Mouse (Mus musculus): ENCODE results near the gene Cxcr6. TPM values are rescaled to one million over a fixed set of nuclear protein-coding genes. Genes with fewer than 3 reads are reported as not detected.

Gene Cxcr6
- total RNA-seq, 1 experiment from 2014 or later, result not detected

DNA sequence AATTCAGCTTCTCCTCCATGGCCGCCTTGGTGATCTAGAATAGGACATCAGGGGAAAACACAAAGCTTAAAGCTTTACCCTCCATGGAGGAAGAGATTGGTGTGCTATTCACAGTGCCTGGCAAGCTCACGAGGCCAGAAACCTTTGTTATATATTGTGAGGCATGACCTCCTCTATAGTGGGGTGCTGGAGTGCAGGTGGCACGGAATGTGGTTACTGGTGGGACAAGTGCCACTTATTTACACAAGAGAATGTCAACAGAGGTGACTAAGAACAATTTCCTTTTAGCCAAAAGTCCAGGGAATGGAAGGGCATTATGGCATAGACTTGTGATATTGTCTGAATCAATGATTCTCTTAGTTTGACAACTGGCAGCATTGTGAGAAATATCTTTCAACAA is 20.4 kb downstream of the Cxcr6 start:
- no peak for DNase-seq

DNA sequence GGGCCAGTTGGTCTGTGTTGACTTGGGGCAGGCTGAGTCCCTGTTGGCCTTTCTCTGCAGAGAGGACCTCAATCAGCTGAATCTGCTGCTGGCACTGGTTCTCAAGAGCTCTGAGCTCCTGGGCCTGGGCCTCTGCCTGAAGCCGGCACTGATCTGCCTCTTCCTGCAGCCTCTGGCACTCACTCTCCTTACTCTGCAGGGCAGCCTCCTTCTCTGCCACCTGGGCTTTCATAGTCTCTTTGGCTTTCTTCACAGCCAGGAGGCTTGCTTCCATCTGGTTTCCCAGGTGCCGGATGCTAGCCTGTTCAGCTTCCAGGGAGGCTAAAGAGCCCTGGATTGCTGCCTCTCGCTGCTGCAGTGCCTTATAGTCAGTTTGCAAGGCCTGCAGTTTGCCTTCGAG is 22.6 kb downstream of the Cxcr6 start:
- DNase-seq, result no peak

DNA sequence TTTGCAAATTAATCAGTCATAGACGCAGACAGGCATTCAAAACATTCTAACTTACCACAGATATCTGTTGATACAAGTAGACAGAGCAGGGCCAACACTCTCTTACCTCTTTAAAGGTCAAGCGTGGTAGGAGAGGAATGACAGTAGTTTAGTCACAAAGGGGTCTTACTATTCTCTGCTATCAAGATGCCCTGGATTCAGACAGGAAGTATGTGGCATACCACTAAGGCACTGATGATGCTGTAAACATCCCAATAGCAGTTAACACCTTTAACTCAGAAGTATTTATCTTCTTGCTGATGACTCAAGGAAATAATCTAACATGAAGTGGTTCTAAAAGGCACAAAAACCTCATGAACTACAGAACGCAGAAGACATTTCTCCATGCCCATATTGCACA is 29.6 kb downstream of the Cxcr6 start:
- DNase-seq, result no peak

DNA sequence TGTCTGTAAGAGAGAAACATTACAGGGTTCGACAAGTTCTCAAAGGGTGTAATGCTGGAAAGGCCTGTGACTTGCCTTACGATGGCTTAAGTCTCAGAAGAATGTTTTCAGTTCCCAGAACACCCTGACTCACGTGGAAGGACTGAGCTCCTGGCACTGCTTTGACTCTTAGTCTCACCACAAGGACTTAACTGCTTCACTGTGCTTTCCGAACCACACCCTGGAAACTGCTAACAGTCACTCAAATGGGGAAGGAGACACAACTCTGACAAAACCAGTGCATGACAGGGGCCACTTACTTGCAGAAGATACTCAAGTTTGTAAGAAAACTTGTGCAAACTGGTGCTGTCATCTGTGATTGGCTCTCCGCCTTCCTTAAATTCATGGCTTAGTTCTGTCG is 34.0 kb downstream of the Cxcr6 start:
- DNase-seq, result no peak

DNA sequence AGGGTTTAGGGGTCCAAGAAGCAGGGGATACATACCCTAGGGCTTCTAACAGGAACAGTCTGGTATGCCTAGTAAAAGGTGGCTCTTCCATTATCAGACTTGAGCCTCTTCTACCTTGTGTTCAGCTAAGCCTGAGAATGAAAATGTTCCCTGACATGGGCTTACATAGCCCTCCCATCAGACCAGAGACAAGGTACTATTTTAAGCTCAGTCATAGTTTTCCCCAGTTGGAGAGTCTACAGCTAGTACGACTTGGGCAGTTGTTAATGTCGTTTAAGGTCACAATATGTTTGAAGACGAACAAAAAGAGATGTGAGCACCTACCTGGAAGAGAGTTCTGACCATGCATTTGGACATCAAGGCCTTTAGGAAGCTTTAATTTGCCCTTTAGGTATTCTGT is 38.2 kb downstream of the Cxcr6 start:
- no peak for DNase-seq

DNA sequence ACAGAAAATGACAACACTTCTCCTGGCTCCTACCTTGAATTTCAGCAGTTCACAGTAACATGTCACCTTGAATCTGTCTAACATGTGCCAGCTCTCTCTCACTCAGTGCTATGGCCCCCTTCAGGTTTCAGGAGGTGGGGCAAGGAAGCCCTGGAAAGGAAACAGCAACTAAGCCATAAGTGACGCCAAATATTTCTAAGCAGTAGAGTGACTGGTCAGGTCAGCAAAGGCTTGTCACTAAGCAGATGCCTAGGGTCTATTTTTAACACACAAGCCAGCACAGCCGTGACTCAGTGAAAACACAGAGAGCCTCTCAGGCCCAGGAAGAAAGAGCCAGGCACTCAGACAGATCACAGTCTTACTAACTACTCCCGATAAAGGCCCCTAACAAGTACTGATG is 38.8 kb downstream of the Cxcr6 start:
- DNase-seq, result no peak

DNA sequence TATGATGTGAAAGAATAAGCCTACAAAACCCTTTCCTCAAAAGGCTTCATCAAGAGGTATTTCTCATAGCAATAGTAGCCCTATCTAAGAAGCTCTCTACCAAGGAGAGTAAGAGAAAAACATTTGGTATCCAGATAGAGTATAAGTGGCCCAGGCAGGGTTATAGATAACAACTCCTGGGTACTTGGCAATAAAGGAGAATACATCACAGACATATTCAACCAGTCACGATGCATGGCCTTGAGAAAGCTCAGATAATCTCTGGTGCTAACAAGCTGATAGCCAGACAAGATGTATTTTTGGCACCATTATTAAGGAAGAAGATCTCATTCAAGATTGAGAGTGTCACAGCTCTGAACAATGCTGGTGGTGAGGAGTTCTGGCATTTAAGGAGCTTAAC is 40.2 kb downstream of the Cxcr6 start:
- no peak for DNase-seq

DNA sequence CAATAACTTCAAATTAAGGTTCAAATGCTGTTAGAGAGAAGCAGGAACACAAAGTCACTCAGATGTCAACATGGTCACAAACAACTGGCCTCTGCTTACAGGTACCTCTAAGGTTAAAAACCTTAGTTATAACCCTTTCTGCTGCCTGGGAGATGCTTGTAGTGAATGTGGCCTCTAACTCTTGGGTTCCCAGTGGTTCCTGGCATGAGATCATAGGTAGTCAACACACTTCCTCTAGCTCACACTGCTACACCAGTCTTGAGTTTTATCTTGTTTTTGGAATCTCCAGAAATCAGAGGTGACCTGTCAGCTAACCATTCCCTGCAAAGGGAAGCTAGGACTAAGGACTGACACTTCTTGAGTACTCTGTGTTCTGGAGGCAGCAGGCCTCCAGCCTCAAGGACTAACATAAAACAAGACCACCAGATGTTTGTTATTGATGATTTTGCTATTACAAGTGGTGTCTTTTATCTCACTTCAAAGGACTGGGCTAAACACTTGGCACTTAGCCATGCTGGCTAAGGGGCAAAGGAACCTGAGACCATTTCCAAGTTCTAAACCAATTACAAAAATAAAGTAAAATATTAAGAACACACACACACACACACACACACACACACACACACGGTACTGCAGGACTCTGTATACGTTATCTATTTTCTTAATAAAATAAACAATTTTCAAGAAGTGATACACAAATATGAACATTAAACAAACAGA is 43.9 kb downstream of the Cxcr6 start:
- no peak for DNase-seq

DNA sequence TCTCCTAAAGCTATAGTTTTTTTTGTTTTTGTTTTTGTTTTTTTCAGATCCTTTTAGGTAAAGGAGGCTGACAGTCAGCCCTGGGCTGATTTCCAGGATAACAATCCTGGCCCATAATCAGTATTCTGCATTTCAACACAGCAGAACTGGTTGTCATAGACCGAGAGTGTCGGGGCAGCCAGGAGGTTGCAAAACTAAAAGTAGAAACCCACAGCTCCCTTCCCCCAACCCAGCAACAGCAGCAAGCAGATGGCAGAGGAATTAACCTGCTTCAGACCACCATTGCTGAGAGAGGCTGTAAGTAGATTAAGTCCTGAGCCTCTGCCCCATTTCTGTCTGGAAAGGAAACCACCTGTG is 44.4 kb downstream of the Cxcr6 start:
- peak; percentile 28 for DNase-seq

DNA sequence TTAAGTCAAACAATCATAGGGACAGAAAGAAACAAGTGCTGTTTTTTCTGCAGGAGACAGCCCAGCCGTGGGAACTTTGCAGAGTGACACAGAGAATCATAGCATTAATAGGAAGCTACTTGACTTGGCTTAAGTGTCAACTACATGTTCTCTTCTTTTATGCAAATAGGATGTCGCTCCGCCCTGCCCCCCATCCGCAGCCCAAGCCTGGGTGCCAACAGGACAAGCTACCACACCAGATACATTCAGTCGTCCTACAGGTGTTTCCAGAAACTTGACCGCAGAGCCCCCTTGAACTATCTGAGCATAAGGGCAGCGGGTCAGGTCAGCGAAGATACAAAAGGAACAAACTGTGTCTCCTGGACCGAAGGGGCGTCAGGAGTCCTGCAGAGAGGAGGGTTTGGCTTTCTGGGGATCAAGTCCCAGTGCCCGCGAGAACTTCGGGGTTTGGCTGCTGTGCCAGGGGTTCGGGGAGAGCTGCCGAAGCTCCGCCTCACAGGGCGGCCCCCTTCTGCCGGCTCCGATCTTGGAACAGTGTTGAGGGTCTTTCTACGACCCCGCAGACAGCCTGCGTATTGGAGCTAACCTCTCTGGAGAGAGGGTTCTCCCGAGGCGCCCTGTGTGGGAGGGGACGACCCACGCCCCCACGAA is 44.9 kb downstream of the Cxcr6 start:
- peak; percentile 62 for DNase-seq

DNA sequence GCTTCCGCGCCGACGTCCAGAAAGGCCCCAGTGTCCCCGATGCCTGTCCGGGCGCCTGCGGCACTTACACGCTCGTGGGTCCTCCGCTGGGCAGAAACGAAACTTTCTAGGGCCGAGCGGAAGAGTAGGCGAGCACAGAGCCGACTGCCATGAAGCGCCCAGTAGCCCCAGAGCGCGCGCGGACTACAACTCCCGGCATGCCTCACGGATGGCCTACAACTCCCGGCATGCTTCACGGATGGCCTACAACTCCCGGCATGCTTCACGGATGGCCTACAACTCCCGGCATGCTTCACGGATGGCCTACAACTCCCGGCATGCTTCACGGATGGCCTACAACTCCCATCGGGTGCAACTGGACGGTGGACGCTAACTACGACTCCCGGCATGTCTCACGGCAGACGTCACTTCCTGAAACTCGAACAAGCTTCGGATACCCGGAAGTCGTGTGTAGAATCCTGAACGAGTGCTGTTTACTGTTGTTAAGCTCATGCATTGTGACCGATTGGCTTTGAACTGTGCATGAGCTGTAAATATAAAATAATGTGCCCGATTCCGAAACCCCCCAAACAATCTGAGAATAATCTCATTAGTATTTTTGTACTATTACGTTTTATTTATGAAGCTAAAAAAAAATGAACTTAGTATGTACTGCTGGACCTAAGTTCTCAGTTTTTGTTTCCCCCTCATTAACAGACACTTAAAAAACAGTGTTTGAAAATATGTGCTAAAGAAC is 45.6 kb downstream of the Cxcr6 start, which contains the start of gene Fyco1:
Fyco1 (minus strand) TSS at position 187 of the 736 bp plus-strand sequence.
- peak; percentile 88 for DNase-seq

DNA sequence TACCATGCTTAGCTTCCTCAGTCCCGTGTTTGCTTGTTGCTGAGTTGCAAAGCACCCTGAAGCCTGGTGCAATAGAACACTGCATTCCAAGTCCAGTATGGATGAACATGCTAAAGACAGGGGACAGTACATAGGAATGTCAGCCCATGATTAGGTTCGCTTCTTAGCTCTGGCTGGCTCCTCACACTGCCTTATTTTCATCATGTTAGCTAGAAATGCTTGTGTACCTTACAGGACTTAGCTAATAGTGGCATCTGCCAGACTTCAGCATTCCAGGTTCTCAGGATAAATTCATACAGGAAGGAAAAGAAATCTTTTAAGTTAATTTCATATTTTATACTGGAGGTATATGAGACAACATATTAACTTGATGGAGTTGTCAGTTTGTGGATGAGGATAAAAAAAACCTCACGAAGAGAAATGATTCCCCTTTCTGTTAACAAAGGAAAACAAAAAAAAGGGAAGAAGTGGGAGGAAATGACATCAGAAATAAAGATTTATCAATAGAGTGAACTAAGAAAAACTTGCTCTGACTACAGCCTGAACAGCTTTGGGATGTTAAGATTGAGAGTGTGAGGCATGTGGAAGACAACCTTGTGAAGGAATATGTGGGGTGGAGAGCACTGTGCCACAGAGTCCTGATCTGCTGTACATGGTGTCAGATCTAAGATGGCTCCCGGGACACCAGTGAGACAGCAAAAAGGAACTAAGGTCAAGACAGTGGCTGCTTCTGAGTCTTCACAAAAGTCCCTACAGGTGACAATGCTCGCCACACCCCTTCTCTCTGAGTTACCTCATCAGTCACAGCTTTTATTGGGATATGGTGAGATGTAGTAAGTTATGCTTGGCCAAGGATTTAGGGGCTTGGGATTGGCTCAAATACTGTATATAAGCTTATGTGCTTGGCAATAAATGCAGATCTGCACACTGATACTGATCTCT is 46.4 kb downstream of the Cxcr6 start:
- no peak for DNase-seq

DNA sequence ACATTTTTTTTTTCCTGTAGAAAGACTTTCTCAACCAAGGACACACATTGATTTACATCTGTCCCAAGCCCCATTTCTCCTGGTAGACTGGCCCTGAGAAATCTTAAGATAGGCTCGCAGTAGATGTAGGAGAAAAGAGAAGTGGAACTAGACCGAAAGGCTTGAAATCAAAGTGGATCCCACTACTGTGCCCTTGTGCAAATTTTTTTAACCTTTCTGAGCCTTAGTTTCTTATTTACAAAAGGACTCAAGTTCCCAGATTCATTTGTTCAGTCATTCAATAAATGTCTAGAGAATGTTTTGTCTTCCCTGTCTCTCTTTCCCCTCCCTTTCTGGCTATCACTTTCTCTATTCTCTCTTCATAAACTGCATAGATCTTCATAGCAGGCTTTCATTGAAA is 50.6 kb downstream of the Cxcr6 start:
- no peak for DNase-seq

Other genes starting within 250 kb of the Cxcr6 start
- not detected in 2 replicates for gene Slc6a20b, start 173.9 kb upstream of the Cxcr6 start, total RNA-seq (2021)
- not detected in 2 replicates for gene Ccr9, start 128.0 kb upstream of the Cxcr6 start, total RNA-seq (2021)
- not detected in 2 replicates for gene Slc6a20a, start 127.6 kb upstream of the Cxcr6 start, total RNA-seq (2021)
- gene Lztfl1, start 88.8 kb upstream of the Cxcr6 start, total RNA-seq (2021), result 43.3 and 53.7 TPM in 2 replicates
- 45.6 and 65.1 TPM in 2 replicates for gene Fyco1, start 45.4 kb downstream of the Cxcr6 start, total RNA-seq (2021)
- 0.18 TPM in 1 of 2 replicates, not detected in the other for gene Xcr1, start 55.6 kb downstream of the Cxcr6 start, total RNA-seq (2021)
- 1.1 and 1.3 TPM in 2 replicates for gene Ccr1, start 162.2 kb downstream of the Cxcr6 start, total RNA-seq (2021)
- not detected in 2 replicates for gene Ccr1l1, start 171.9 kb downstream of the Cxcr6 start, total RNA-seq (2021)
- gene Ccr3, start 215.5 kb downstream of the Cxcr6 start, total RNA-seq (2021), result not detected in 2 replicates

Data from adrenal gland, postnatal 25 days (tissue).